Mouse (Mus musculus) erythroblast, embryonic 14.5 days (primary cell): ENCODE results near the gene Ptgis.

Experiments used
- GATA1 ChIP-seq: IDR thresholded peaks from 2 replicates; pipeline ENCODE4 v1.6.1; 2012; ENCODE audit warnings: low read length, inconsistent platforms, mixed read lengths
- TAL1 ChIP-seq: IDR thresholded peaks from 3 replicates; pipeline ENCODE4 v1.6.1; 2012; ENCODE audit warnings: low read length, inconsistent platforms, mixed read lengths

- TF ChIP-seq GATA1 (no peak), TAL1 (no peak)
Observed at GRCm38 (mm10) chr2:167243831-167244563, 3.6 kb upstream of the Ptgis start.
